Mouse (Mus musculus): ENCODE measurements at regions not wholly inside any gene's neighbourhood (a gene's known extent, or its start where the extent isn't known, plus 50 kb on each side); places are given as distances from the start of the nearest gene placed in this dataset.

DNA sequence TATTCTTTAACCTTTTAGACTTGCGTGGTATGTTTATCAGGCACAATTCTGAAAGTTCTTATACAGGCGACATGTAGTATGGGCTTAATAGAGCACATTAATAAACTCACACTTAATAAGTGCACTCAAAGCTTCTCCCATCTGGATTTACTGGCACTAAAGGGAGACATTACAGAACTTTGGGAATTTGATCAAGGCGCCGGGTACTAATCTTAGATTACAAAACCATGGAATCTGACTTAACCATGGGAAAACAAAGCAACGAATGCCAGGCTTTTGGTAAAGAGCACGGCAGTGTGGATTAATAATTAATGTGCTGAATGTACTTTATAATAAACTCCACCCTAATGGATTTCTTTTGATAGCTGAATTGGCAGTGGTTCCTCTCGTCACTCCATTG, 196.5 kb upstream of the Pkn2 start:
- TF ChIP-seq EP300 (IDR thresholded peaks at IDR 0.05; ENCODE audit: low read depth) (no peak), CTCF (IDR thresholded peaks at IDR 0.05; ENCODE audit: low read depth) (no peak)

Measured in liver, postnatal 0 days (tissue).